In genomic region chr10:59825137-59825812, GRCm38 (mm10) we compare ENCODE assay signal across 11 mouse cellular contexts. TPM values are rescaled to one million over a fixed set of nuclear protein-coding genes. Genes with fewer than 3 reads are reported as not detected.
A peak's percentile ranks its signal among the peaks of the same experiment; 100 is the strongest.
DNase-seq lines count a peak whose midpoint lies in the region; TF ChIP-seq lines count a peak whose summit lies in the region.
"Had no signal": no experiment of that assay in that cellular context is flagged by ENCODE, and none has a peak within 500 bp of the region (broad histone marks: within the 10 kb centered on the region; RNA-seq: fewer than 3 reads in every experiment).

No protein-coding gene starts in this region.

- DNase-seq in kidney, postnatal 10 days, result peak; percentile 40
- DNase-seq in kidney, adult 2 months, result no peak
- peak; percentile 99 for DNase-seq in 3T3-L1 (ENCODE audit: low read depth, low spot score)
- DNase-seq in adipocyte (ENCODE audit: low spot score), result peak; percentile 48
- DNase-seq in heart, postnatal 14 days, result peak; percentile 39 to 43
- no peak for DNase-seq in cerebellum, adult 9-11 months
- no peak for DNase-seq in cerebellum, postnatal 25 days
- DNase-seq in layer of hippocampus, postnatal 10 days (ENCODE audit: low spot score in 2 of 2), result no peak
- DNase-seq: cerebellum, adult 8-10 months had no signal

- no peaks in the 10 kb centered on the region for H3K4me1 ChIP-seq in kidney, adult 2 months (ENCODE audit: control insufficient read depth, insufficient read depth, low read length)
- H3K4me1 ChIP-seq: stomach, embryonic 15.5 days had no signal

- WGBS in kidney, adult 2 months, result 76% methylated on average over 16 of the region's 16 CpGs

- no peak overlapping the region for H3K27ac ChIP-seq in kidney, adult 2 months (ENCODE audit: insufficient read depth, low read depth, low read length)
- H3K27ac ChIP-seq: kidney, embryonic 15.5 days; stomach, embryonic 15.5 days had no signal

- no peak for TF ChIP-seq POLR2A in kidney, adult 2 months (IDR thresholded peaks at IDR 0.05; ENCODE audit: low read depth, low read length)

- no peaks in the 10 kb centered on the region for H3K27me3 ChIP-seq in kidney, adult 2 months (replicated peaks; ENCODE audit: control insufficient read depth, insufficient read depth, low read length)
- H3K27me3 ChIP-seq: kidney, embryonic 15.5 days; stomach, embryonic 15.5 days had no signal

- intact Hi-C loops in heart, postnatal 14 days (cut with DNase I), result no loop called here

- H3K36me3 ChIP-seq in kidney, adult 2 months (ENCODE audit: control insufficient read depth, insufficient read depth, low read length), result peaks cover 2% of the 10 kb centered on the region

- no peak for TF ChIP-seq CTCF in kidney, adult 2 months (conservative IDR thresholded peaks at IDR 0.05; ENCODE audit: insufficient read depth, insufficient read length, low read depth, low read length)

- no peak overlapping the region for H3K4me3 ChIP-seq in kidney, adult 2 months (ENCODE audit: insufficient read depth, low read depth, low read length)
- H3K4me3 ChIP-seq: kidney, embryonic 15.5 days; stomach, embryonic 15.5 days had no signal

RNA-seq across cellular contexts. Expression of gene Dnajb12, which starts 54.1 kb away (rescaled TPM):
- 85.8 and 87.3 TPM in 2 replicates for polyA plus RNA-seq in kidney, adult 2 months (2012; rRNA removed)
- total RNA-seq in heart, postnatal 14 days (2021), result 10 to 100 TPM; 34.7 to 35.7 TPM
- 10 to 100 TPM; 43.9 to 44.2 TPM for total RNA-seq in layer of hippocampus, postnatal 10 days (2021)

Comparison
In these comparisons a context has a peak if more than half of its experiments do, and no peak if none do; other contexts are left out.
1. DNase-seq: peak in kidney, postnatal 10 days (single experiment), 3T3-L1 (single experiment), adipocyte (single experiment) and heart, postnatal 14 days (2 of 2); none in kidney, adult 2 months (single experiment), cerebellum, adult 9-11 months (single experiment), cerebellum, postnatal 25 days (0 of 2) and layer of hippocampus, postnatal 10 days (0 of 2).